Mouse (Mus musculus) heart, embryonic 14.5 days (tissue): ENCODE data around the gene Nrsn2. TPM values are rescaled to one million over a fixed set of nuclear protein-coding genes. Genes with fewer than 3 reads are reported as not detected.
A peak's percentile ranks its signal among the peaks of the same experiment; 100 is the strongest.

Experiments used
- ATAC-seq: fragments of 200-750 bp; cut with Nextera tagmentation; 2 replicates; pipeline ENCODE4 v1.8.0; 2017; ENCODE audit warnings: low read depth, moderate TSS enrichment; ENCODE audit not compliant: insufficient number of reproducible peaks, insufficient read depth, low FRiP score
- H3K27ac ChIP-seq, 2 experiments: fragments of 200-500 bp in 1 of 2; fragments of 300-500 bp in 1 of 2; sonication (generic) in 1 of 2; replicated peaks in 1 of 2; 2 replicates each; pipeline ENCODE4 v1.5.1; 2012 to 2014; ENCODE audit warnings: low read depth in 2 of 2, low read length in 2 of 2, control low read depth in 1 of 2, mild to moderate bottlenecking in 1 of 2, mixed read lengths in 1 of 2; ENCODE audit not compliant: control insufficient read depth in 1 of 2, insufficient read depth in 1 of 2
- H3K27me3 ChIP-seq: fragments of 300-500 bp; sonication (generic); 2 replicates; pipeline ENCODE4 v1.6.1; 2014; ENCODE audit warnings: mild to moderate bottlenecking, low read length, control low read depth; ENCODE audit not compliant: control insufficient read depth, insufficient read depth
- H3K36me3 ChIP-seq: fragments of 300-500 bp; sonication (generic); 2 replicates; pipeline ENCODE4 v1.6.1; 2014; ENCODE audit warnings: mild to moderate bottlenecking, control low read depth, low read length, mixed read lengths; ENCODE audit not compliant: control insufficient read depth, insufficient read depth
- H3K4me1 ChIP-seq, 2 experiments: fragments of 200-500 bp in 1 of 2; fragments of 300-500 bp in 1 of 2; sonication (generic) in 1 of 2; 2 replicates each; pipeline ENCODE4 v1.6.1; 2012 to 2014; ENCODE audit warnings: low read length in 2 of 2, control low read depth in 1 of 2, mixed read lengths in 1 of 2; ENCODE audit not compliant: control insufficient read depth in 2 of 2, insufficient read depth in 2 of 2
- H3K4me2 ChIP-seq: fragments of 300-500 bp; sonication (generic); 2 replicates; pipeline ENCODE4 v1.6.1; 2014; ENCODE audit warnings: mild to moderate bottlenecking, low read length
- H3K4me3 ChIP-seq, 2 experiments: fragments of 200-500 bp in 1 of 2; fragments of 300-500 bp in 1 of 2; sonication (generic) in 1 of 2; 2 replicates each; pipeline ENCODE4 v1.5.1; 2012 to 2014; ENCODE audit warnings: low read length in 2 of 2, mild to moderate bottlenecking in 2 of 2, control low read depth in 1 of 2, low read depth in 1 of 2, moderate library complexity in 1 of 2; ENCODE audit not compliant: control insufficient read depth in 1 of 2, insufficient read depth in 1 of 2
- H3K9ac ChIP-seq: fragments of 300-500 bp; sonication (generic); 2 replicates; pipeline ENCODE4 v1.6.1; 2014; ENCODE audit warnings: mild to moderate bottlenecking, low read length
- H3K9me3 ChIP-seq: fragments of 300-500 bp; sonication (generic); 2 replicates; pipeline ENCODE4 v1.6.1; 2016; ENCODE audit warnings: low read length, control low read depth; ENCODE audit not compliant: control insufficient read depth
- WGBS: fragments of 180-500 bp; shearing (Covaris S2); extraction: QIAGEN DNeasy Blood & Tissue Kit; methylation state at CpG from one replicate; pipeline ENCODE4 v1.1.7; 2014; 5-methylcytosine and 5-hydroxymethylcytosine counted together
- polyA plus RNA-seq: library from polyadenylated mRNA; unstranded; fragments of >200 nt; fragmentation: Nextera tagmentation; extraction: Ambion mirVana; gene quantifications from 2 replicates; pipeline ENCODE4 v1.2.1, GENCODE M21; 2014

The Nrsn2 gene
- polyA plus RNA-seq, 1 experiment from 2014 or later, result 3.8 TPM

- Histone ChIP-seq H3K27ac (peak overlapping the region; percentile 96 to 99), H3K4me2 (peak overlapping the region; percentile 93), H3K36me3 (peaks cover 7% of the 10 kb centered on the region; the same call in 1 of the 2 replicates), H3K27me3 (no peaks in the 10 kb centered on the region), H3K4me1 (peaks cover 21 to 33% of the 10 kb centered on the region in 2 experiments), H3K9me3 (0 out of 2 replicates have a peak, but pooled peaks cover 6% of the 10 kb centered on the region), H3K9ac (peak overlapping the region; percentile 100), H3K4me3 (peak overlapping the region; percentile 82 to 94)
- no peak for ATAC-seq
- 3% methylated on average over 15 of the region's 15 CpGs for WGBS
Observed at GRCm38 (mm10) chr2:152412526-152413157, 36.2 kb upstream of the Nrsn2 start.

GRCm38 (mm10) chr2:152411471-152411870 lies 35.0 kb upstream of the Nrsn2 start:
- peak overlapping the region; percentile 100 for H3K9ac ChIP-seq
- H3K36me3 ChIP-seq, result peaks cover 7% of the 10 kb centered on the region; the same call in 1 of the 2 replicates
- H3K4me1 ChIP-seq, result peaks cover 22 to 36% of the 10 kb centered on the region in 2 experiments
- WGBS, result 9% methylated on average over 7 of the region's 7 CpGs
- peak overlapping the region; percentile 93 for H3K4me2 ChIP-seq
- H3K9me3 ChIP-seq, result 0 out of 2 replicates have a peak, but pooled peaks cover 6% of the 10 kb centered on the region
- H3K27ac ChIP-seq, result peak overlapping the region; percentile 96 to 99
- H3K27me3 ChIP-seq, result no peaks in the 10 kb centered on the region
- no peak for ATAC-seq
- H3K4me3 ChIP-seq, result peak overlapping the region; percentile 82 to 94

- Histone ChIP-seq H3K27ac (peak overlapping the region; percentile 96 to 99), H3K9me3 (0 out of 2 replicates have a peak, but pooled peaks cover under 1% of the 10 kb centered on the region), H3K36me3 (peaks cover 7% of the 10 kb centered on the region; the same call in 1 of the 2 replicates), H3K27me3 (no peaks in the 10 kb centered on the region), H3K4me1 (peaks cover 24 to 38% of the 10 kb centered on the region in 2 experiments), H3K9ac (peak overlapping the region; percentile 100), H3K4me2 (peak overlapping the region; percentile 93), H3K4me3 (peak overlapping the region; percentile 82 to 94)
- peak; percentile 62 for ATAC-seq
- 0% methylated on average over 15 of the region's 15 CpGs for WGBS
Observed at GRCm38 (mm10) chr2:152410971-152411371, 34.5 kb upstream of the Nrsn2 start.

GRCm38 (mm10) chr2:152409781-152410180 lies 33.3 kb upstream of the Nrsn2 start:
- Histone ChIP-seq H3K4me2 (no peak overlapping the region), H3K4me1 (peaks cover 22 to 37% of the 10 kb centered on the region in 2 experiments), H3K27ac (peak overlapping the region; percentile 96 to 99), H3K9ac (no peak overlapping the region), H3K9me3 (no peaks in the 10 kb centered on the region), H3K4me3 (no peak overlapping the region), H3K36me3 (peaks cover 7% of the 10 kb centered on the region; the same call in 1 of the 2 replicates), H3K27me3 (no peaks in the 10 kb centered on the region)
- 70% methylated on average over 6 of the region's 6 CpGs for WGBS
- no peak for ATAC-seq

GRCm38 (mm10) chr2:152406126-152406525 lies 29.7 kb upstream of the Nrsn2 start:
- Histone ChIP-seq H3K4me1 (peaks cover 17 to 24% of the 10 kb centered on the region in 2 experiments), H3K36me3 (no peaks in the 10 kb centered on the region), H3K4me2 (peak overlapping the region; percentile 67), H3K4me3 (peak overlapping the region; percentile 40 to 41), H3K27me3 (no peaks in the 10 kb centered on the region), H3K9me3 (no peaks in the 10 kb centered on the region), H3K9ac (peak overlapping the region; percentile 64), H3K27ac (peak overlapping the region; percentile 70 to 71)
- WGBS, result 1% methylated on average over 19 of the region's 19 CpGs
- ATAC-seq, result peak; percentile 95

GRCm38 (mm10) chr2:152399122-152399542 lies 22.7 kb upstream of the Nrsn2 start:
- WGBS, result 1% methylated on average over 13 of the region's 13 CpGs
- Histone ChIP-seq H3K4me3 (peak overlapping the region; percentile 95 to 99), H3K36me3 (peaks cover 13% of the 10 kb centered on the region), H3K27me3 (no peaks in the 10 kb centered on the region), H3K27ac (peak overlapping the region; percentile 97 to 100), H3K9me3 (no peaks in the 10 kb centered on the region), H3K4me1 (peaks cover 8 to 27% of the 10 kb centered on the region in 2 experiments), H3K9ac (peak overlapping the region; percentile 99), H3K4me2 (peak overlapping the region; percentile 97)
- ATAC-seq, result no peak

- Histone ChIP-seq H3K4me2 (peak overlapping the region; percentile 97), H3K9me3 (no peaks in the 10 kb centered on the region), H3K9ac (peak overlapping the region; percentile 99), H3K27ac (peak overlapping the region; percentile 97 to 100), H3K36me3 (peaks cover 17% of the 10 kb centered on the region), H3K4me1 (peaks cover 11 to 32% of the 10 kb centered on the region in 2 experiments), H3K4me3 (peak overlapping the region; percentile 95 to 99), H3K27me3 (no peaks in the 10 kb centered on the region)
- ATAC-seq, result peak; percentile 81
- WGBS, result under 1% methylated on average over 38 of the region's 38 CpGs
Observed at GRCm38 (mm10) chr2:152398691-152399090, 22.3 kb upstream of the Nrsn2 start.
